Mouse (Mus musculus) large intestine, adult 2 months (tissue): ENCODE data around the gene Irgq. TPM values are rescaled to one million over a fixed set of nuclear protein-coding genes. Genes with fewer than 3 reads are reported as not detected.

Experiments
- DNase-seq: peaks from one replicate; pipeline ENCODE4 v3.0.0-alpha.2; 2012; ENCODE audit warnings: low read depth, low spot score
- WGBS: fragments of 180-500 bp; shearing (Covaris S2); methylation state at CpG from one replicate; pipeline ENCODE4 v1.1.7; 2018; 5-methylcytosine and 5-hydroxymethylcytosine counted together
- polyA plus RNA-seq: library from polyadenylated mRNA; depleted of rRNA; stranded (reverse); fragments of >200 nt; gene quantifications from 2 replicates; pipeline ENCODE4 v1.2.3, GENCODE M21; 2012

The Irgq gene
- polyA plus RNA-seq, 1 experiment: 7.6 TPM

GRCm38 (mm10) chr7:24539686-24540085 lies 9.2 kb downstream of the Irgq start:
- 40% methylated on average over 4 of the region's 4 CpGs for WGBS
- peak; percentile 13 for DNase-seq

GRCm38 (mm10) chr7:24544506-24544905 lies 14.0 kb downstream of the Irgq start:
- no peak for DNase-seq
- WGBS: 84% methylated on average over 2 of the region's 2 CpGs

GRCm38 (mm10) chr7:24546068-24546614 lies 15.7 kb downstream of the Irgq start, which contains the start of the genes Pinlyp and Xrcc1:
Pinlyp (minus strand) TSS chr7:24546118.
Xrcc1 (plus strand) TSS chr7:24546289.
- DNase-seq: no peak

GRCm38 (mm10) chr7:24546634-24547389 lies 16.3 kb downstream of the Irgq start:
- 1% methylated on average over 57 of the region's 57 CpGs for WGBS
- DNase-seq: peak; percentile 99

More at GRCm38 (mm10) chr7:24546068-24546614, 15.7 kb downstream of the Irgq start, which contains the start of the genes Pinlyp and Xrcc1:
- 27% methylated on average over 13 of the region's 13 CpGs for WGBS

- 18% methylated on average over 13 of the region's 13 CpGs for WGBS
- no peak for DNase-seq
These were observed 17.1 kb downstream of the Irgq start for GRCm38 (mm10) chr7:24547534-24548036.

- 77% methylated on average over 12 of the region's 12 CpGs for WGBS
- DNase-seq: no peak
These were observed 21.7 kb downstream of the Irgq start for GRCm38 (mm10) chr7:24551985-24552759.

- WGBS: 94% methylated on average over 10 of the region's 10 CpGs
These were observed 25.3 kb downstream of the Irgq start for GRCm38 (mm10) chr7:24555786-24556185.

GRCm38 (mm10) chr7:24561450-24561849 lies 31.0 kb downstream of the Irgq start:
- 93% methylated on average over 4 of the region's 4 CpGs for WGBS
- no peak for DNase-seq

More at GRCm38 (mm10) chr7:24555786-24556185, 25.3 kb downstream of the Irgq start:
- DNase-seq: no peak

GRCm38 (mm10) chr7:24563191-24563836 lies 32.8 kb downstream of the Irgq start:
- no peak for DNase-seq
- 90% methylated on average over 8 of the region's 8 CpGs for WGBS

- no peak for DNase-seq
- 83% methylated on average over 4 of the region's 4 CpGs for WGBS
These were observed 33.3 kb downstream of the Irgq start for GRCm38 (mm10) chr7:24563837-24564206.

- DNase-seq: no peak
- WGBS: 57% methylated on average over 6 of the region's 6 CpGs
These were observed 34.2 kb downstream of the Irgq start for GRCm38 (mm10) chr7:24564607-24565265.

- DNase-seq: no peak
- 91% methylated on average over 11 of the region's 11 CpGs for WGBS
These were observed 35.1 kb downstream of the Irgq start for GRCm38 (mm10) chr7:24565627-24566026.

GRCm38 (mm10) chr7:24566206-24566605 lies 35.7 kb downstream of the Irgq start:
- 93% methylated on average over 9 of the region's 9 CpGs for WGBS
- no peak for DNase-seq

GRCm38 (mm10) chr7:24568512-24568911 lies 38.0 kb downstream of the Irgq start:
- whole genome bisulfite sequencing: 88% methylated on average over 4 of the region's 4 CpGs
- no peak for DNase-seq

- WGBS: 81% methylated on average over 4 of the region's 4 CpGs
- no peak for DNase-seq
These were observed 40.6 kb downstream of the Irgq start for GRCm38 (mm10) chr7:24571071-24571470.

- 67% methylated on average over 5 of the region's 5 CpGs for WGBS
- no peak for DNase-seq
These were observed 42.0 kb downstream of the Irgq start for GRCm38 (mm10) chr7:24572455-24572854.

GRCm38 (mm10) chr7:24574224-24574796 lies 43.8 kb downstream of the Irgq start:
- 52% methylated on average over 12 of the region's 12 CpGs for WGBS
- no peak for DNase-seq

GRCm38 (mm10) chr7:24577811-24578210 lies 47.3 kb downstream of the Irgq start:
- WGBS: 85% methylated on average over 10 of the region's 10 CpGs
- DNase-seq: no peak

- WGBS: 94% methylated on average over 6 of the region's 6 CpGs
- DNase-seq: no peak
These were observed 54.4 kb downstream of the Irgq start for GRCm38 (mm10) chr7:24584876-24585275.
